Mouse (Mus musculus): ENCODE results near the gene Tmem121b.

DNA sequence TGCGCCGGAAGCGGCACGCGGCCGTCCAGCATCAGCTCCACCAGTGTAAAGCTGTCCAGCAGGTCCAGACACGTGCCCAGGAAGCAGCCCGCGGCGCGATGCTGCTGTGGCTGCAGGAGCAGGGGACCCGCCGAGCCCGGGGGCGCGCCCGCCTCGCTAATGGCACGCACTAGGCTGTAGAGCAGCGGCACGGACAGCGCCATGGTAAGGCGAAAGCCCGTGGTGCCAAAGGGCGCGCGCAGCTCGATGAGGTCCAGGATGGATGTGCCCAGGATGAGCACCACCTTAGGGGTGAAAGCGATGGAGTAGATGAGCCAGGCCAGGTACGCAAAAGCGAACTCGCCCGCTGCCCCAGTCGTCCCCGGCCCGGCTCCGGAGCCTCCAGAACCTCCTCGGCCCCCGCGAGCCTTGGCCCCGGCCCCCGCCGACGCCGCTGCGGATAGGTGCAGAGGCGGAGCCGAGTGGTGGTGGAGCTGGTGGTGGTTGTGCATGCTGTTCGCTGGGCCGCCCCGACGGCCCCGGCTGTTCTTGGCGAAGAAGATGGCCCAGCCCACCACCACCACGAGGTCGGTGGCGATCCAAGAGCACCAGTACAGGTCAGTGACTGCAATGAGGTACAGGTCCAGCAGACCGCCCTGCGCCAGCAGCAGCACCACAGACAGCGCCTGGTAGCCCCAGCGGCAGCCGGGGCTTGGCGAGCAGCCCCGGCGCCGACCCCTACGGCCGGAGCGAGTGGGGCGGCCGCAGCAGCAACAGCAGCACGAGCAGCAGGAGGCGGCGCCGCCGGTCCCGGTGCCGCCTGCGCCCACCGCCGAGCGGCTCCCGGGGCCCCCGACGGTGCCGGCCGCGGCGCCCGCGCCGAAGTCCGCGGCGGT, 871 bp downstream of the Tmem121b start:
- TF ChIP-seq CTCF (IDR thresholded peaks at IDR 0.05; ENCODE audit: extremely low read depth, insufficient read depth, insufficient read length, insufficient replicate concordance) (no peak), POLR2A (IDR thresholded peaks at IDR 0.05; ENCODE audit: low read depth, low read length) (no peak)
